ENCODE assay signal across 9 mouse cellular contexts in the genomic region with DNA sequence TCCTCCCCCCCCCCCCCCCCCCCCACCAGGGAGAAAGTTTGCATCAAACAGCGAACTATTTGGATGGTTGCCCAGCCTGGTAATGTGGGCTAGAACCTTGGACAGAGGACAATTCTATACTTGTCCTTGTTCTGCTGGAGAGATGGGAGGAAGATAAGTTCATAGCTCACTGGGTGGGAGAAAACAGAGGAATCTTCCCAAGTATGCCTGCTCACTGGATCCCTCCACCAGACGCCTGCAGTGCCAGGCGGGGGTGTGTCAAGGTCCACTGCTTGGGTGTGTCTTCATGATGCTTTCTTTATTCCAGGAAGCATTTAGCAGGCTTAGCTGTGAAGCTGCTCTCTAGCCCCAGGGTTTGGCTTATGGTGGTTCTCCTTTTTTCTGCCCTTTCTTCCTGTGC. TPM values are rescaled to one million over a fixed set of nuclear protein-coding genes. Genes with fewer than 3 reads are reported as not detected.
DNase-seq lines count a peak whose midpoint lies in the region; ATAC-seq and TF ChIP-seq lines count a peak whose summit lies in the region.
"Had no signal": no experiment of that assay in that cellular context is flagged by ENCODE, and none has a peak within 500 bp of the region (broad histone marks: within the 10 kb centered on the region; RNA-seq: fewer than 3 reads in every experiment).

No protein-coding gene starts in this region.

- H3K36me3 ChIP-seq in spleen, adult 2 months (ENCODE audit: control insufficient read depth, insufficient read depth, low read length), result no peaks in the 10 kb centered on the region
- peaks cover 7% of the 10 kb centered on the region; the same call in 1 of the 2 replicates for H3K36me3 ChIP-seq in hindbrain, embryonic 10.5 days
- no peaks in the 10 kb centered on the region; the same call in 1 of the 2 replicates for H3K36me3 ChIP-seq in liver, embryonic 12.5 days
- H3K36me3 ChIP-seq in small intestine, adult 2 months (ENCODE audit: control insufficient read depth, insufficient read depth, low read length), result no peaks in the 10 kb centered on the region

- H3K4me1 ChIP-seq in spleen, adult 2 months (ENCODE audit: control insufficient read depth, insufficient read depth, insufficient read length), result peaks cover 19% of the 10 kb centered on the region
- peaks cover 94% of the 10 kb centered on the region for H3K4me1 ChIP-seq in hindbrain, embryonic 10.5 days (replicated peaks)
- H3K4me1 ChIP-seq in liver, embryonic 12.5 days, result peaks cover 72% of the 10 kb centered on the region
- H3K4me1 ChIP-seq in small intestine, adult 2 months (ENCODE audit: control insufficient read depth, insufficient read depth, insufficient read length, low read length), result peaks cover 38% of the 10 kb centered on the region; the same call in 1 of the 2 replicates

- 0 out of 2 replicates have a peak overlapping the region, but pooled peaks have one; percentile 14 for H3K27ac ChIP-seq in spleen, adult 2 months (ENCODE audit: insufficient read depth, low read length)
- H3K27ac ChIP-seq in hindbrain, embryonic 10.5 days, result peak overlapping the region; percentile 82
- no peak overlapping the region for H3K27ac ChIP-seq in liver, embryonic 12.5 days
- H3K27ac ChIP-seq in small intestine, adult 2 months (ENCODE audit: insufficient read depth, low read depth, low read length), result peak overlapping the region; percentile 97

- H3K27me3 ChIP-seq in spleen, adult 2 months (ENCODE audit: control insufficient read depth, insufficient read depth, low read length), result no peaks in the 10 kb centered on the region
- no peaks in the 10 kb centered on the region for H3K27me3 ChIP-seq in hindbrain, embryonic 10.5 days (ENCODE audit: insufficient read depth, poor library complexity, severe bottlenecking)
- no peaks in the 10 kb centered on the region for H3K27me3 ChIP-seq in liver, embryonic 12.5 days (replicated peaks)
- no peaks in the 10 kb centered on the region for H3K27me3 ChIP-seq in small intestine, adult 2 months (ENCODE audit: control insufficient read depth, insufficient read depth, low read length)
- H3K27me3 ChIP-seq: CH12.LX had no signal

- WGBS in spleen, adult 2 months, result 13% methylated on average over 3 of the region's 3 CpGs
- WGBS in hindbrain, embryonic 10.5 days, result 41% methylated on average over 3 of the region's 3 CpGs
- WGBS in liver, embryonic 12.5 days (ENCODE audit: insufficient replicate concordance), result 9% methylated on average over 3 of the region's 3 CpGs
- 3% methylated on average over 3 of the region's 3 CpGs for WGBS in small intestine, adult 2 months

- no peaks in the 10 kb centered on the region for H3K9me3 ChIP-seq in hindbrain, embryonic 10.5 days
- H3K9me3 ChIP-seq in liver, embryonic 12.5 days (replicated peaks), result no peaks in the 10 kb centered on the region

- no peak for TF ChIP-seq POLR2A in spleen, adult 2 months (IDR thresholded peaks at IDR 0.05; ENCODE audit: low read depth, low read length)
- TF ChIP-seq POLR2A in small intestine, adult 2 months (IDR thresholded peaks at IDR 0.05; ENCODE audit: low read depth, low read length), result no peak

- peak; percentile 51 for DNase-seq in embryo, embryonic 10.5 days (ENCODE audit: low spot score)
- no peak for DNase-seq in embryo, embryonic 10 days (ENCODE audit: low spot score)
- peak in 1 of 2 experiments; percentile 24 for DNase-seq in spleen, adult 2 months (ENCODE audit: low read depth in 1 of 2, low spot score in 2 of 2)
- no peak for DNase-seq in spleen, adult 12 weeks (ENCODE audit: low spot score)
- no peak for DNase-seq in hindbrain, embryonic 10.5 days (ENCODE audit: low spot score)
- DNase-seq in thymus, postnatal 10 days (ENCODE audit: low spot score in 2 of 2), result no peak

- ATAC-seq in liver, embryonic 12.5 days, result 0 out of 2 replicates have a peak, but pooled peaks have one; percentile 19

- no peak overlapping the region for H3K9ac ChIP-seq in liver, embryonic 12.5 days

- no peak overlapping the region for H3K4me2 ChIP-seq in liver, embryonic 12.5 days

- no peak for TF ChIP-seq CTCF in spleen, adult 2 months (IDR thresholded peaks at IDR 0.05; ENCODE audit: extremely low read depth, insufficient read depth, insufficient read length, insufficient replicate concordance)
- TF ChIP-seq CTCF in small intestine, adult 2 months (IDR thresholded peaks at IDR 0.05; ENCODE audit: extremely low read depth, insufficient read length, insufficient replicate concordance, low read depth, low read length), result no peak

- no peak overlapping the region for H3K4me3 ChIP-seq in spleen, adult 2 months (ENCODE audit: extremely low read depth, insufficient read depth, insufficient read length)
- no peak overlapping the region for H3K4me3 ChIP-seq in hindbrain, embryonic 10.5 days
- no peak overlapping the region for H3K4me3 ChIP-seq in liver, embryonic 12.5 days
- no peak overlapping the region; the same call in 1 of the 2 replicates for H3K4me3 ChIP-seq in small intestine, adult 2 months (ENCODE audit: low read depth, low read length)

RNA-seq across cellular contexts. Expression of a gene that starts 34.5 kb away (rescaled TPM):
- 21.2 and 26.0 TPM in 2 replicates for polyA plus RNA-seq in spleen, adult 2 months (2012; rRNA removed)
- polyA plus RNA-seq in hindbrain, embryonic 10.5 days (2016; fragmentation: Nextera tagmentation; extraction: Ambion mirVana), result 237 and 263 TPM in 2 replicates
- polyA plus RNA-seq in liver, embryonic 12.5 days (2016; fragmentation: Nextera tagmentation; extraction: Ambion mirVana), result 57.6 and 59.0 TPM in 2 replicates
- 7.0 and 12.9 TPM in 2 replicates for polyA plus RNA-seq in small intestine, adult 2 months (2012; rRNA removed)
